Mouse (Mus musculus) liver, embryonic 11.5 days (tissue): ENCODE measurements at regions not wholly inside any gene's neighbourhood (a gene's known extent, or its start where the extent isn't known, plus 50 kb on each side); places are given as distances from the start of the nearest gene placed in this dataset.
A peak's percentile ranks its signal among the peaks of the same experiment; 100 is the strongest.
"Not testable (repeated sequence)": the region's sequence is repeated elsewhere in the genome, so short reads cannot be mapped to it uniquely, and the experiment has no call there.

Experiments
- ATAC-seq: fragments of 200-750 bp; cut with Nextera tagmentation; replicated peaks from 2 replicates; pipeline ENCODE4 v1.8.0; 2017; ENCODE audit warnings: moderate number of reproducible peaks, mild to moderate bottlenecking, moderate TSS enrichment, moderate library complexity; ENCODE audit not compliant: low FRiP score
- DNase-seq: peaks from one replicate; pipeline ENCODE4 v3.0.0-alpha.2; 2017; ENCODE audit warnings: low spot score
- H3K27ac ChIP-seq: fragments of 300-500 bp; sonication (generic); 2 replicates; pipeline ENCODE4 v1.5.1; 2014; ENCODE audit warnings: mild to moderate bottlenecking, low read depth, low read length, control low read depth
- H3K27me3 ChIP-seq: fragments of 300-500 bp; sonication (generic); replicated peaks from 2 replicates; pipeline ENCODE4 v1.6.1; 2014; ENCODE audit warnings: low read length, mixed read lengths; ENCODE audit not compliant: control insufficient read depth, insufficient read depth
- H3K36me3 ChIP-seq: fragments of 300-500 bp; sonication (generic); 2 replicates; pipeline ENCODE4 v1.6.1; 2014; ENCODE audit warnings: mild to moderate bottlenecking, low read length, moderate library complexity, mixed read lengths; ENCODE audit not compliant: control insufficient read depth, insufficient read depth
- H3K4me1 ChIP-seq: fragments of 300-500 bp; sonication (generic); replicated peaks from 2 replicates; pipeline ENCODE4 v1.6.1; 2014; ENCODE audit warnings: low read length, mixed read lengths; ENCODE audit not compliant: control insufficient read depth, insufficient read depth
- H3K4me2 ChIP-seq: fragments of 300-500 bp; sonication (generic); 2 replicates; pipeline ENCODE4 v1.6.1; 2014; ENCODE audit warnings: mild to moderate bottlenecking, control low read depth, moderate library complexity
- H3K4me3 ChIP-seq: fragments of 300-500 bp; sonication (generic); 2 replicates; pipeline ENCODE4 v1.5.1; 2014; ENCODE audit warnings: low read depth, low read length, control low read depth
- H3K9ac ChIP-seq: fragments of 300-500 bp; sonication (generic); 2 replicates; pipeline ENCODE4 v1.6.1; 2014; ENCODE audit warnings: low read depth, low read length, control low read depth
- H3K9me3 ChIP-seq: fragments of 300-500 bp; sonication (generic); 2 replicates; pipeline ENCODE4 v1.6.1; 2016; ENCODE audit warnings: low read length, inconsistent platforms, mixed read lengths; ENCODE audit not compliant: control insufficient read depth
- whole genome bisulfite sequencing: fragments of 180-500 bp; shearing (Covaris S2); extraction: QIAGEN DNeasy Blood & Tissue Kit; methylation state at CpG from one replicate; pipeline ENCODE4 v1.1.7; 2014; 5-methylcytosine and 5-hydroxymethylcytosine counted together

DNA sequence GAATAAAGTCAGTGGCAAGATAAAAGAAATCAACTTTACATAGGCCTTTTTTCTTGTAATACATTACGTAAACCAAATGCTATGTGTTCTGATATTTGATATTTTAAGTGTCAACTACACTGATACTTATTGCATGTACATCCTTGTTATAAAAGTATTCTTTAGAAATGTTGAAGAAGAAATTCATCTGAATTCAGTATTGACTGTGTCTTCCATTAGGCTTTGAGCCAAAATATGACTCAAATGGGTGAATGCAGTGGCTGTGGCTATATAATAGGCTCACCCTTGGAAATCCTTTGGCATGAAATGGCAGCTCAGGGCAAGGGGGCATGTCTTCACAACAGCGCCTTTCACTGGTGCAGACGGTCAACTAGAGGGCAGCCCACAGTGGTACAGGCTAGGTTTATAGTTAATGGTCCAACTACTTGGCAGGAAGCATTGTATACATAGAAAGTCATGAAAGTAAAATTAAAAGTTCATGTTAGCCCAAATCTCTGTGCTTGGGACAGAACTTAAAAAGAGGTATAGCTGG lies 217.9 kb downstream of the Cetn3 start:
- ATAC-seq (no peak), DNase-seq (no peak)
- no peaks in the 10 kb centered on the region for H3K9me3 ChIP-seq
- H3K4me2 ChIP-seq, result no peak overlapping the region
- H3K27me3 ChIP-seq, result no peaks in the 10 kb centered on the region
- no peak overlapping the region for H3K9ac ChIP-seq
- H3K27ac ChIP-seq, result no peak overlapping the region
- 92% methylated on average over 3 of the region's 3 CpGs for WGBS
- no peaks in the 10 kb centered on the region for H3K4me1 ChIP-seq
- no peaks in the 10 kb centered on the region for H3K36me3 ChIP-seq
- no peak overlapping the region for H3K4me3 ChIP-seq

DNA sequence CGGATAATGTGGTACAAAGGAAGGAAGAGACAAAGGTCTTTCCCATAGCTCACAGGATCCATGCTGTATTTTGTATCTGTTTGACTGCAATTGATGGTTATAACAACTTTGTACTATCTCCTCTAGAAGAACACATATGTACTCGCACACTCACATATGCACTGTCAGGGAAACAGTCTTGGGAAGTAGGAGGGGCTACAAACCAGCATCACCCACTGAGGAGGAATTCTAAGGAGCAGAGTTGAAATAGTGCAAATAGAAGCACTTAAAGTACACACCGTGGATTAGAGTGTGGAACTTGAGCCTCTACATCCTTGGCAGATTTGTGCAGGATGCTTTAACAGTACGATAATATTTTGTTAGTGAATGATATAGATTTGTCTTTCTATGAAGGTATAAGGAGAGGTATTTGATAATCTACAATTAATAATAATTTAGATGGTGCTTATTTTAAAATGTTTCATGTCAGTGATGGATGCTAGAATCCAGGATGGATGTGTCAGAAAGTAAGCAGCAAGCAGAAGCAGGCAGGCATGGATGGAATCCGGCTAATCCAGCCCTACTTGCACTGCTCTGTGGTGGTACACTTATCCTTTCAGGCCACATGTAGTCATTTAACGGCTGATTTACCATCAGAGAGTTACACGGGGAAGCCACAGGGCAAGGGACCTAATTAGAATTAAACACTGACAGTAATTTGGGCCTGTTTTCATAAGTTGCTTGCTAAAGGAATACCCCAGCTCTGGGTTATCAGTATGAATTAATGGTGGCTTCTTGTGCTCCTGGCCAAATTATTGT lies 223.3 kb downstream of the Cetn3 start:
- no peaks in the 10 kb centered on the region for H3K27me3 ChIP-seq
- H3K36me3 ChIP-seq, result no peaks in the 10 kb centered on the region
- H3K27ac ChIP-seq, result no peak overlapping the region
- no peak overlapping the region for H3K4me3 ChIP-seq
- no peak for ATAC-seq
- H3K9me3 ChIP-seq, result no peaks in the 10 kb centered on the region
- 80% methylated on average over 7 of the region's 7 CpGs for WGBS
- H3K4me1 ChIP-seq, result no peaks in the 10 kb centered on the region
- H3K4me2 ChIP-seq, result no peak overlapping the region
- DNase-seq, result no peak
- H3K9ac ChIP-seq, result no peak overlapping the region

DNA sequence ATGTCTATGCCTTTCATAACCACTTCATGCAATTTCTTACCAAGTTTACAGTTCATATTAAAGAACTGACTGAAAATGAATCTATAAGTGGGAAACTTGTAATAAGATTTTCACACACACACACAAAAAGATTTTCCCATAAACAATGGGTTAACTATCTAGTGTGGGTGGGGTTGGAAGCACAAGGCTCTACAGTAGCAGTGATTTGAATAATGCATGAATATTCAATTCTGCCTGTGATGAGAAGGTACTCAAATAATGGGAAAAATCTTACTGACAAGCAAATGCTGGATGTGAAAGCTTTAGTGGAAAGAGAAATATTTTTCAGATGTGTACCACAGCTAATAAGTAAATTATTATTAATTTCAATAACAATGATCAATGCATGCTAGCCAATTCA lies 224.3 kb downstream of the Cetn3 start:
- Histone ChIP-seq H3K4me2 (no peak overlapping the region), H3K27me3 (no peaks in the 10 kb centered on the region), H3K9me3 (no peaks in the 10 kb centered on the region), H3K9ac (no peak overlapping the region), H3K4me1 (no peaks in the 10 kb centered on the region), H3K27ac (no peak overlapping the region), H3K4me3 (no peak overlapping the region), H3K36me3 (no peaks in the 10 kb centered on the region)
- no peak for DNase-seq
- ATAC-seq, result no peak

- Histone ChIP-seq H3K27me3 (no peaks in the 10 kb centered on the region), H3K4me1 (no peaks in the 10 kb centered on the region), H3K9me3 (no peaks in the 10 kb centered on the region), H3K36me3 (no peaks in the 10 kb centered on the region), H3K9ac (no peak overlapping the region), H3K4me3 (no peak overlapping the region), H3K4me2 (no peak overlapping the region), H3K27ac (no peak overlapping the region)
- ATAC-seq (no peak), DNase-seq (no peak)
- WGBS, result 44% methylated on average over 2 of the region's 2 CpGs
These were observed 256.7 kb downstream of the Cetn3 start for GRCm38 (mm10) chr13:82039623-82040022.

- no peaks in the 10 kb centered on the region for H3K4me1 ChIP-seq
- no peak overlapping the region for H3K9ac ChIP-seq
- no peaks in the 10 kb centered on the region for H3K36me3 ChIP-seq
- no peak for DNase-seq
- no peak overlapping the region for H3K4me2 ChIP-seq
- WGBS, result 48% methylated on average over 3 of the region's 3 CpGs
- no peaks in the 10 kb centered on the region for H3K27me3 ChIP-seq
- H3K4me3 ChIP-seq, result no peak overlapping the region
- no peak overlapping the region for H3K27ac ChIP-seq
- ATAC-seq, result no peak
- no peaks in the 10 kb centered on the region for H3K9me3 ChIP-seq
These were observed 275.4 kb downstream of the Cetn3 start for GRCm38 (mm10) chr13:82058131-82058731.

DNA sequence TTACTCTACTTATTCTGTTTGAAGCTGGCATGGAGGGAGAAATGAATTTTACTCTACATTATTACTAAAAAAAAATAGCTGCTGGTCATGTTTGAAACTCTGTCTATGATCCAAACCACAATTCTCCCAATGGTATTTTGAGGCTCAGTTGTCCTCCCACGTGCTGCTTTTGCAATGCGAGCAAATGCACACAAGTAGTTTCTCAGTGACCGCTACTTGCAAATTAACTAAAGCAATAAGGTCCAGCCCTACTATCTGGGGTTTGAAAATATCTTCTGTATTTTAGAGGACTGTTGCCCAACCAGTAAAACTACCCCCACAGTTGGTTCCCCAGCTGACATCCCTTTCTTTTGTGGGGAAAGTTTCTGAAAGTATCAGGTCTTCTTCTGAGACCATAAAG lies 276.0 kb downstream of the Cetn3 start:
- ATAC-seq (no peak), DNase-seq (no peak)
- Histone ChIP-seq H3K36me3 (no peaks in the 10 kb centered on the region), H3K4me2 (no peak overlapping the region), H3K4me3 (no peak overlapping the region), H3K9me3 (no peaks in the 10 kb centered on the region), H3K9ac (no peak overlapping the region), H3K27ac (no peak overlapping the region), H3K27me3 (no peaks in the 10 kb centered on the region), H3K4me1 (no peaks in the 10 kb centered on the region)
- WGBS, result 76% methylated on average over 3 of the region's 3 CpGs

- 0 out of 2 replicates have a peak, but pooled peaks have one; percentile 34 for ATAC-seq
- DNase-seq, result no peak
- Histone ChIP-seq H3K36me3 (no peaks in the 10 kb centered on the region), H3K4me1 (no peaks in the 10 kb centered on the region), H3K4me2 (no peak overlapping the region), H3K4me3 (no peak overlapping the region), H3K9me3 (no peaks in the 10 kb centered on the region), H3K9ac (no peak overlapping the region), H3K27me3 (no peaks in the 10 kb centered on the region), H3K27ac (no peak overlapping the region)
- 49% methylated on average over 5 of the region's 5 CpGs for WGBS
These were observed 276.6 kb downstream of the Cetn3 start for GRCm38 (mm10) chr13:82059498-82059897.

GRCm38 (mm10) chr13:82063880-82064279 lies 281.0 kb downstream of the Cetn3 start:
- not testable (repeated sequence) for DNase-seq, H3K27ac ChIP-seq, H3K4me2 ChIP-seq, H3K4me1 ChIP-seq, H3K36me3 ChIP-seq, H3K27me3 ChIP-seq, ATAC-seq, H3K9me3 ChIP-seq, H3K9ac ChIP-seq, H3K4me3 ChIP-seq
- 72% methylated on average over 2 of the region's 2 CpGs for WGBS

- Histone ChIP-seq H3K4me3 (no peak overlapping the region), H3K4me1 (no peaks in the 10 kb centered on the region), H3K9ac (no peak overlapping the region), H3K27ac (no peak overlapping the region), H3K9me3 (no peaks in the 10 kb centered on the region), H3K4me2 (no peak overlapping the region), H3K36me3 (no peaks in the 10 kb centered on the region), H3K27me3 (no peaks in the 10 kb centered on the region)
- DNase-seq (no peak), ATAC-seq (no peak)
- 24% methylated on average over 1 of the region's 1 CpGs for WGBS
These were observed 283.3 kb downstream of the Cetn3 start for GRCm38 (mm10) chr13:82066174-82066573.
